ENCODE assay signal across 8 mouse cellular contexts in the genomic region with DNA sequence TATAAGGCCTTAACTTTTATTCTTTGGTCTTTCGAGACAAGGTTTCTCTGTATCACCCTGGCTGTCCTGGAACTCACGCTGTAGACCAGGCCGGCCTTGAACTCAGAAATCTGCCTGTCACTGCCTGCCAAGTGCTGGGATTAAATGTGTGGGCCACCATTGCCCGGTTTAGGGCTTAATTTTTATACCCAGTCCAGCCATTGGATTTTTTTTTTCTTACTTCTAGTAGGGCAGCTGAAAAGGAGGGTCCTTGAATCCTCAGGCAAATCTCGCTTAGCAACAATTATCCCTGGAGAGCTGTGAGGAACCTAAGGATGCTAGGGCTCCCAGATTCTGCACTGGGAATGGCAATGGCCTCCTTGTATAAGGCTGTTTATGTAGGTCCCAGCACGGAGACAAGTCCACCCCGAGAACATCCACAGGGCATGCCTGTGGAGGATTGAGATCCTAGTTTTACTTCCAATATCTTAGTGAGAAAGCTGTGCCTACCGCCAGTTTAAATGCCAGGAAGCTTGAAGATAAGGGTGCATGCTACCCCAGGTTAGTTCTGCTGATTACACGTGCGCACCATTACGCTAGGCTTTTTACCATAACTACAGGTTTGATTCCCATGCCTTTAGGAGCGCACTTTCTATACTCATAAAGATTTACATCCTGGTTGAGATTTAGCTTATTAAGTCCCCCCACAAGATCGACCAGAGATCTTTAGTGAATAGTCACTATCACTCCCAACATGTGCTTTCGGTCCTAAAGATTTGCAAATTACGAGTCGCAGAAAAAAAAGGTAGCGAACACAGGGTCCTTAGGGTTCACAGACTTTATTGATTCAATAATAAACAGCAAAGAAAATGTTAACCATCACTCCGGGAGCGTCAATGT. TPM values are rescaled to one million over a fixed set of nuclear protein-coding genes. Genes with fewer than 3 reads are reported as not detected.
DNase-seq lines count a peak whose midpoint lies in the region; ATAC-seq and TF ChIP-seq lines count a peak whose summit lies in the region.

No protein-coding gene starts in this region.

- peaks cover 4% of the 10 kb centered on the region for H3K36me3 ChIP-seq in intestine, embryonic 16.5 days (ENCODE audit: control insufficient read depth, insufficient read depth, low read length)
- peaks cover 14% of the 10 kb centered on the region for H3K36me3 ChIP-seq in neural tube, embryonic 13.5 days

- no peak for ATAC-seq in intestine, embryonic 16.5 days
- ATAC-seq in neural tube, embryonic 13.5 days (ENCODE audit: low read depth): no peak

- H3K9ac ChIP-seq in intestine, embryonic 16.5 days (ENCODE audit: low read depth, low read length): peak overlapping the region; percentile 81
- H3K9ac ChIP-seq in neural tube, embryonic 13.5 days: peak overlapping the region; percentile 85

- DNase-seq in lung, adult 2 months: no peak
- DNase-seq in lung, postnatal 10 days: no peak
- peak; percentile 34 for DNase-seq in embryo, embryonic 10.5 days (ENCODE audit: low spot score)
- no peak for DNase-seq in urinary bladder, adult 2 months (ENCODE audit: low spot score)
- no peak for DNase-seq in retina, postnatal 1 day
- no peak for DNase-seq in cerebellum, adult 8-10 months

- 18% methylated on average over 19 of the region's 19 CpGs for WGBS in lung, adult 2 months
- WGBS in intestine, embryonic 16.5 days: 15% methylated on average over 19 of the region's 19 CpGs
- 13% methylated on average over 19 of the region's 19 CpGs for WGBS in neural tube, embryonic 13.5 days

- TF ChIP-seq POLR2A in lung, adult 2 months (IDR thresholded peaks at IDR 0.05; ENCODE audit: borderline replicate concordance, extremely low read depth, low read depth, low read length): no peak

- no peaks in the 10 kb centered on the region for H3K27me3 ChIP-seq in intestine, embryonic 16.5 days (replicated peaks; ENCODE audit: control insufficient read depth, insufficient read depth, low read length)
- no peaks in the 10 kb centered on the region for H3K27me3 ChIP-seq in neural tube, embryonic 13.5 days

- no peak for TF ChIP-seq CTCF in lung, adult 2 months (IDR thresholded peaks at IDR 0.05; ENCODE audit: insufficient read depth, low read length)

- peak overlapping the region; percentile 96 for H3K4me3 ChIP-seq in lung, adult 2 months (replicated peaks; ENCODE audit: extremely low read depth, low read depth, low read length)
- H3K4me3 ChIP-seq in intestine, embryonic 16.5 days (ENCODE audit: low read length): peak overlapping the region; percentile 70
- peak overlapping the region; percentile 60 for H3K4me3 ChIP-seq in neural tube, embryonic 13.5 days

- H3K4me2 ChIP-seq in intestine, embryonic 16.5 days (ENCODE audit: low read depth, low read length): peak overlapping the region; percentile 75
- H3K4me2 ChIP-seq in neural tube, embryonic 13.5 days: peak overlapping the region; percentile 80

- peak overlapping the region; percentile 79 for H3K27ac ChIP-seq in intestine, embryonic 16.5 days (ENCODE audit: low read length)
- peak overlapping the region; percentile 91 for H3K27ac ChIP-seq in neural tube, embryonic 13.5 days (replicated peaks)

- H3K4me1 ChIP-seq in lung, adult 2 months (ENCODE audit: control insufficient read depth, insufficient read depth, low read length): peaks cover 3% of the 10 kb centered on the region; the same call in 1 of the 2 replicates
- H3K4me1 ChIP-seq in intestine, embryonic 16.5 days (ENCODE audit: control insufficient read depth, insufficient read depth, low read length): peaks cover 10% of the 10 kb centered on the region; the same call in 1 of the 2 replicates
- peaks cover 25% of the 10 kb centered on the region for H3K4me1 ChIP-seq in neural tube, embryonic 13.5 days (replicated peaks)

- no peaks in the 10 kb centered on the region for H3K9me3 ChIP-seq in intestine, embryonic 16.5 days (ENCODE audit: control insufficient read depth, low read length)
- H3K9me3 ChIP-seq in neural tube, embryonic 13.5 days: no peaks in the 10 kb centered on the region

RNA-seq across cellular contexts. Expression of gene 1810009A15Rik, which starts 0.8 kb away (rescaled TPM):
- polyA plus RNA-seq in lung, adult 2 months (2012; rRNA removed): 11.8 and 15.4 TPM in 2 replicates
- polyA plus RNA-seq in intestine, embryonic 16.5 days (2015; fragmentation: Nextera tagmentation; extraction: Ambion mirVana): 79.5 and 89.2 TPM in 2 replicates
- 55.6 and 58.8 TPM in 2 replicates for polyA plus RNA-seq in neural tube, embryonic 13.5 days (2015; fragmentation: Nextera tagmentation; extraction: Ambion mirVana)
- polyA plus RNA-seq in urinary bladder, adult 2 months (2012; rRNA removed): 56.1 and 65.1 TPM in 2 replicates

RNA-seq across cellular contexts. Expression of gene Gm49416, which starts 0.9 kb away (rescaled TPM):
- polyA plus RNA-seq in lung, adult 2 months (2012; rRNA removed): not detected in 2 replicates
- not detected in 2 replicates for polyA plus RNA-seq in intestine, embryonic 16.5 days (2015; fragmentation: Nextera tagmentation; extraction: Ambion mirVana)
- 0.27 TPM in 1 of 2 replicates, not detected in the other for polyA plus RNA-seq in neural tube, embryonic 13.5 days (2015; fragmentation: Nextera tagmentation; extraction: Ambion mirVana)
- 0.10 TPM in 1 of 2 replicates, not detected in the other for polyA plus RNA-seq in urinary bladder, adult 2 months (2012; rRNA removed)

RNA-seq across cellular contexts. Expression of gene Gm49403, which starts 4.1 kb away (rescaled TPM):
- polyA plus RNA-seq in lung, adult 2 months (2012; rRNA removed): not detected in 2 replicates
- not detected in 2 replicates for polyA plus RNA-seq in intestine, embryonic 16.5 days (2015; fragmentation: Nextera tagmentation; extraction: Ambion mirVana)
- not detected in 2 replicates for polyA plus RNA-seq in neural tube, embryonic 13.5 days (2015; fragmentation: Nextera tagmentation; extraction: Ambion mirVana)
- polyA plus RNA-seq in urinary bladder, adult 2 months (2012; rRNA removed): not detected in 2 replicates

RNA-seq across cellular contexts. Expression of gene Lbhd1, which starts 4.3 kb away (rescaled TPM):
- polyA plus RNA-seq in lung, adult 2 months (2012; rRNA removed): 0.58 and 1.7 TPM in 2 replicates
- 60.7 and 74.8 TPM in 2 replicates for polyA plus RNA-seq in intestine, embryonic 16.5 days (2015; fragmentation: Nextera tagmentation; extraction: Ambion mirVana)
- polyA plus RNA-seq in neural tube, embryonic 13.5 days (2015; fragmentation: Nextera tagmentation; extraction: Ambion mirVana): 41.1 and 56.4 TPM in 2 replicates
- 3.1 and 4.9 TPM in 2 replicates for polyA plus RNA-seq in urinary bladder, adult 2 months (2012; rRNA removed)

RNA-seq across cellular contexts. Expression of gene Ints5, which starts 5.0 kb away (rescaled TPM):
- polyA plus RNA-seq in lung, adult 2 months (2012; rRNA removed): 18.5 and 22.2 TPM in 2 replicates
- polyA plus RNA-seq in intestine, embryonic 16.5 days (2015; fragmentation: Nextera tagmentation; extraction: Ambion mirVana): 39.2 and 40.9 TPM in 2 replicates
- 31.7 and 36.2 TPM in 2 replicates for polyA plus RNA-seq in neural tube, embryonic 13.5 days (2015; fragmentation: Nextera tagmentation; extraction: Ambion mirVana)
- polyA plus RNA-seq in urinary bladder, adult 2 months (2012; rRNA removed): 15.5 and 16.3 TPM in 2 replicates
